In the genomic region with DNA sequence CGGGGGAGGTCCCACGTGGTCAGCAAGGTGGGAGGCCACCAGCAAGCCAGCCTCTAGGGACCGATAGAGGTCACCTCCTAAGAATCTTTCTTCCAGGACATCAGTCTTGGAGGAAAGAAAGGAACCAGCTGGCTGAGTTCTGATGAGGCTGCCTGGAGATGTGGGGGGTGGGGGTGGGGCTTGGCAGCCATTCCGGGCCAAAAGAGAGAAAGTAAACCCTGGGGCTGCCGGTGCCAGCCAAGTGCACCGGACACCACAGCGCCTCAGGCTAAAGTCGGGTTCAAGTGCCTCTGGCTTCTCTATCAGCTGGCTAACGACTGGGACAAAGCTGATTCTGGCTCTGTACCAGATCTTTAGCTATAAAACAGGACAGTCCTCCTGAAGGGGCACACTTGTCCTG, we compare ENCODE assay signal across 10 mouse cellular contexts.
A peak's percentile ranks its signal among the peaks of the same experiment; 100 is the strongest.
DNase-seq lines count a peak whose midpoint lies in the region; ATAC-seq and TF ChIP-seq lines count a peak whose summit lies in the region.
"Had no signal": no experiment of that assay in that cellular context is flagged by ENCODE, and none has a peak within 500 bp of the region (broad histone marks: within the 10 kb centered on the region; RNA-seq: fewer than 3 reads in every experiment).

No protein-coding gene starts in this region.

- no peaks in the 10 kb centered on the region for H3K9me3 ChIP-seq in heart, embryonic 14.5 days (ENCODE audit: control insufficient read depth, low read length)
- no peaks in the 10 kb centered on the region for H3K9me3 ChIP-seq in stomach, embryonic 16.5 days (replicated peaks; ENCODE audit: control insufficient read depth, low read length)
- H3K9me3 ChIP-seq in stomach, postnatal 0 days (ENCODE audit: control insufficient read depth, low read length), result no peaks in the 10 kb centered on the region

- TF ChIP-seq CTCF in stomach, postnatal 0 days (IDR thresholded peaks at IDR 0.05; ENCODE audit: low read depth), result no peak

- H3K4me1 ChIP-seq in heart, embryonic 14.5 days (ENCODE audit: control insufficient read depth in 2 of 2, insufficient read depth in 2 of 2, low read length in 2 of 2), result peaks cover 11 to 27% of the 10 kb centered on the region in 2 experiments
- peaks cover 11% of the 10 kb centered on the region for H3K4me1 ChIP-seq in stomach, embryonic 16.5 days (ENCODE audit: control insufficient read depth, insufficient read depth, low read length)
- H3K4me1 ChIP-seq in stomach, postnatal 0 days (replicated peaks; ENCODE audit: control insufficient read depth, insufficient read depth), result no peaks in the 10 kb centered on the region

- H3K36me3 ChIP-seq in heart, embryonic 14.5 days (ENCODE audit: control insufficient read depth, insufficient read depth, low read length), result no peaks in the 10 kb centered on the region
- H3K36me3 ChIP-seq in stomach, embryonic 16.5 days (ENCODE audit: control insufficient read depth, insufficient read depth, low read length), result no peaks in the 10 kb centered on the region
- no peaks in the 10 kb centered on the region for H3K36me3 ChIP-seq in stomach, postnatal 0 days (ENCODE audit: control insufficient read depth, insufficient read depth, low read length)

- TF ChIP-seq EP300 in stomach, postnatal 0 days (optimal IDR thresholded peaks at IDR 0.05), result no peak

- H3K27ac ChIP-seq in heart, embryonic 14.5 days (replicated peaks in 1 of 2; ENCODE audit: control insufficient read depth in 1 of 2, insufficient read depth in 1 of 2, low read depth in 2 of 2, low read length in 2 of 2), result no peak overlapping the region
- no peak overlapping the region for H3K27ac ChIP-seq in stomach, embryonic 16.5 days (ENCODE audit: low read length)
- no peak overlapping the region for H3K27ac ChIP-seq in stomach, postnatal 0 days (replicated peaks)

- no peaks in the 10 kb centered on the region for H3K27me3 ChIP-seq in heart, embryonic 14.5 days (ENCODE audit: control insufficient read depth, insufficient read depth, low read length)
- H3K27me3 ChIP-seq in stomach, embryonic 16.5 days (ENCODE audit: control insufficient read depth, insufficient read depth, low read length), result no peaks in the 10 kb centered on the region
- no peaks in the 10 kb centered on the region; the same call in 1 of the 2 replicates for H3K27me3 ChIP-seq in stomach, postnatal 0 days (ENCODE audit: control insufficient read depth, insufficient read depth, low read length)
- H3K27me3 ChIP-seq: CH12.LX, Patski had no signal

- 0 out of 2 replicates have a peak, but pooled peaks have one; percentile 14 for ATAC-seq in heart, embryonic 14.5 days (ENCODE audit: insufficient number of reproducible peaks, insufficient read depth, low FRiP score, low read depth)
- ATAC-seq in stomach, embryonic 16.5 days (ENCODE audit: insufficient read depth, low FRiP score), result 0 out of 2 replicates have a peak, but pooled peaks have one; percentile 12
- ATAC-seq in stomach, postnatal 0 days (ENCODE audit: low FRiP score, low TSS enrichment), result no peak
- ATAC-seq: Patski had no signal

- H3K9ac ChIP-seq in heart, embryonic 14.5 days (ENCODE audit: low read length), result no peak overlapping the region
- H3K9ac ChIP-seq in stomach, embryonic 16.5 days (ENCODE audit: low read length), result no peak overlapping the region
- no peak overlapping the region for H3K9ac ChIP-seq in stomach, postnatal 0 days (ENCODE audit: low read length)

- intact Hi-C loops in left cerebral cortex, postnatal 4 days (cut with DNase I), result no loop called here
- intact Hi-C loops in left cerebral cortex, postnatal 14 days (cut with DNase I), result loop anchor here (5.0 kb wide), 1 partner anchor 102 kb away; no protein-coding TSS in a partner anchor

- no peak overlapping the region for H3K4me2 ChIP-seq in heart, embryonic 14.5 days (ENCODE audit: low read length)
- H3K4me2 ChIP-seq in stomach, embryonic 16.5 days (ENCODE audit: low read depth, low read length), result no peak overlapping the region
- H3K4me2 ChIP-seq in stomach, postnatal 0 days (replicated peaks; ENCODE audit: low read depth), result no peak overlapping the region
- H3K4me2 ChIP-seq: liver, embryonic 11.5 days had no signal

- no peak overlapping the region for H3K4me3 ChIP-seq in heart, embryonic 14.5 days (ENCODE audit: control insufficient read depth in 1 of 2, insufficient read depth in 1 of 2, low read depth in 1 of 2, low read length in 2 of 2)
- H3K4me3 ChIP-seq in stomach, embryonic 16.5 days (replicated peaks; ENCODE audit: low read length), result no peak overlapping the region
- H3K4me3 ChIP-seq in stomach, postnatal 0 days (ENCODE audit: low read depth, low read length), result no peak overlapping the region

- 23% methylated on average over 9 of the region's 9 CpGs for WGBS in heart, embryonic 14.5 days
- 23% methylated on average over 9 of the region's 9 CpGs for whole genome bisulfite sequencing in stomach, embryonic 16.5 days
- WGBS in stomach, postnatal 0 days, result 20% methylated on average over 8 of the region's 9 CpGs

- no peak for DNase-seq in heart, adult 11 months
- DNase-seq in left cerebral cortex, postnatal 4 days, result peak; percentile 55
- DNase-seq in left cerebral cortex, postnatal 14 days (ENCODE audit: low spot score in 2 of 2), result no peak
- no peak for DNase-seq in stomach, postnatal 0 days (ENCODE audit: low spot score)
- no peak for DNase-seq in right cerebral cortex, postnatal 14 days
